Mouse (Mus musculus) limb, embryonic 15.5 days (tissue): ENCODE data around the gene Ube2l6. TPM values are rescaled to one million over a fixed set of nuclear protein-coding genes. Genes with fewer than 3 reads are reported as not detected.
A peak's percentile ranks its signal among the peaks of the same experiment; 100 is the strongest.
"Not testable (repeated sequence)": the region's sequence is repeated elsewhere in the genome, so short reads cannot be mapped to it uniquely, and the experiment has no call there.

Experiments
- ATAC-seq: fragments of 200-750 bp; cut with Nextera tagmentation; 2 replicates; pipeline ENCODE4 v1.8.0; 2017; ENCODE audit warnings: low read depth, moderate TSS enrichment; ENCODE audit not compliant: insufficient number of reproducible peaks, low FRiP score, low TSS enrichment
- H3K27ac ChIP-seq: fragments of 300-500 bp; sonication (generic); 2 replicates; pipeline ENCODE4 v1.5.1; 2015; ENCODE audit warnings: moderate library complexity, mild to moderate bottlenecking, inconsistent platforms
- H3K27me3 ChIP-seq: fragments of 300-500 bp; sonication (generic); 2 replicates; pipeline ENCODE4 v1.6.1; 2015; ENCODE audit warnings: inconsistent platforms
- H3K36me3 ChIP-seq: fragments of 300-500 bp; sonication (generic); 2 replicates; pipeline ENCODE4 v1.6.1; 2015; ENCODE audit warnings: inconsistent platforms
- H3K4me1 ChIP-seq: fragments of 300-500 bp; sonication (generic); 2 replicates; pipeline ENCODE4 v1.6.1; 2015; ENCODE audit warnings: inconsistent platforms
- H3K4me2 ChIP-seq: fragments of 300-500 bp; sonication (generic); 2 replicates; pipeline ENCODE4 v1.6.1; 2015; ENCODE audit warnings: mild to moderate bottlenecking, inconsistent platforms
- H3K4me3 ChIP-seq: fragments of 300-500 bp; sonication (generic); 2 replicates; pipeline ENCODE4 v1.5.1; 2015; ENCODE audit warnings: mild to moderate bottlenecking, inconsistent platforms
- H3K9ac ChIP-seq: fragments of 300-500 bp; sonication (generic); 2 replicates; pipeline ENCODE4 v1.6.1; 2015; ENCODE audit warnings: inconsistent platforms
- H3K9me3 ChIP-seq: fragments of 300-500 bp; sonication (generic); 2 replicates; pipeline ENCODE4 v1.6.1; 2016; ENCODE audit warnings: inconsistent platforms
- WGBS: fragments of 180-500 bp; shearing (Covaris S2); methylation state at CpG from one replicate; pipeline ENCODE4 v1.1.7; 2015; 5-methylcytosine and 5-hydroxymethylcytosine counted together
- polyA plus RNA-seq: library from polyadenylated mRNA; unstranded; fragments of >200 nt; fragmentation: Nextera tagmentation; extraction: Ambion mirVana; gene quantifications from 2 replicates; pipeline ENCODE4 v1.2.1, GENCODE M21; 2015

The Ube2l6 gene
- polyA plus RNA-seq, 1 experiment from 2014 or later: 45.5 TPM

DNA sequence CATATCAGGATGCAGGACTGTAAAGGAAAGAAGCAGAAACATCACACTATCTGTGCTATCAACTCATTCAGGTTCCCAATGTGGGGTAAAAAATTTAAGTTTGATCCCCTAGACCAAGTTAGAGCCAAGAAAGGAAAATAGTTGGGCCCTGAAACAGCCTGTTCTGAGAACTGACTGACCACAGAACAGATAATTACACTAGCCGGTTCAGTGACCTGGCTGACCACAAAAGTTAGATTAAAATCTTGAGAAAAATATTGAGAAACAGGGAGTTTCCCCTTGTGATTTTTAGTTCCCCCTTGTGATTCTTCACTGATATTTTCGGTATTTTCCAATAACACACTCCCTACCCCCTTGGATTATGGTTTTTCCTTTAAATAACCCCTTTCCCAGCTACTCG, 4.8 kb upstream of the Ube2l6 start:
- H3K9me3 ChIP-seq: no peaks in the 10 kb centered on the region
- WGBS: 84% methylated on average over 3 of the region's 3 CpGs
- no peak for ATAC-seq
- no peak overlapping the region for H3K4me3 ChIP-seq
- H3K27me3 ChIP-seq: no peaks in the 10 kb centered on the region
- H3K9ac ChIP-seq: no peak overlapping the region
- H3K27ac ChIP-seq: no peak overlapping the region
- H3K4me1 ChIP-seq: peaks cover 7% of the 10 kb centered on the region; the same call in 1 of the 2 replicates
- no peaks in the 10 kb centered on the region for H3K36me3 ChIP-seq
- no peak overlapping the region for H3K4me2 ChIP-seq

DNA sequence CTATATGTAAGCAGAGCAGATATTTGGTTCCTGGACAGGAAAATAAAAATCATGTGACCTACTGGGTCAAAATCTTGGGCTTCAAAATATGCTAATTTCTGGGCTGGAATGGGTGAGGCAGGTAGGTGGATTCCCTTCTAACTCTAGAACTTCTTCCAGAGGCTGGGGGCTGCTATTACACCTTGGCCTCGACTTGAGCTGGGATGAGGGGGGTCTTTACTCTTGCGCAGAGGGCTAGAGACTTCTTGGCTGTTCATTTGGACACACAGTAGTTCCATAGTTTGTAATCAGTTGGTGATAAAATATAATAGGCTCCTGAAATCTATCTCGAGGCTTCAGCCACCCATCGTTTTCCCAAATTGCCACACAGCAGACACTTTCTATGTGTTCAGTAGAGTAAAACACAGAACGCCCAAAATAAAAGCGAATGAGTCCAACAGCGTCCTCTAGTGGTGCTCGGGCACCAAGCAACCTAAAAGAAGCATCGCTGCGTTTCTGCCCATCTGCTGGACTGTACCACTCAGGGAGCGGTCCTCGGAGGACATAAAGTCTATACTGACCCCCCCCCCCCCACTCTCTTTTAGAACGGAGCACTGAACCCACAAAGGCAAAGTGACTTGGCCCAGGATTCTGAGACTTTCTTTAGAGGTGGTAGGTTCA, 665 bp upstream of the Ube2l6 start:
- peak overlapping the region; percentile 56 for H3K4me3 ChIP-seq
- peak overlapping the region; percentile 73 for H3K27ac ChIP-seq
- H3K9me3 ChIP-seq: no peaks in the 10 kb centered on the region
- ATAC-seq: peak; percentile 32; the same call in 1 of the 2 replicates
- WGBS: 12% methylated on average over 13 of the region's 13 CpGs
- H3K4me2 ChIP-seq: peak overlapping the region; percentile 96
- no peaks in the 10 kb centered on the region for H3K27me3 ChIP-seq
- H3K9ac ChIP-seq: peak overlapping the region; percentile 50
- no peaks in the 10 kb centered on the region for H3K36me3 ChIP-seq
- H3K4me1 ChIP-seq: peaks cover 11% of the 10 kb centered on the region; the same call in 1 of the 2 replicates

DNA sequence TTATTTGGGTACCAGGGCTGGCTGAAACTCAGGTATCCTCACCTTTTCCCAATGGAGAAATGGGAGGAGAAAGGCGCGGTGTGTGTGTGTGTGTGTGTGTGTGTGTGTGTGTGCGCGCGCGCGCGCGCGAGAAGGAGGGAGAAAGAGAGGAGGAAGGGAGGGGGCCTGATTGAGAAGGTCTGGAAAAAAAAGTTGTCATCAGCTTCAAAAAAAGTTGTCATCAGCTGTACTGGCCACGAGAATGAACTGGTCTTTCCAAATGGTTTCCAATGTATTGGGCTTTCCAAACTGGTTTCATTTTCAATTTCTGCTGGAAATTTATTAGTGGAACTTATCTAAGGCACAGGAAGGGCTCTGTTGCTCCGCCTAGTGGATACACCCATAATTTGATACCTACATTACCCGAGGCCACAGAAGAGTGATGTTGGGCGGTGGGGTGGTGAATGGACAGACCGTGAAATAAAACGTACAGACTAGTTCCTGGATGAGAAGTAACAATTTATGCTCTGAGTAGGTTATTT, 473 bp downstream of the Ube2l6 start:
- Histone ChIP-seq H3K4me3 (peak overlapping the region; percentile 56), H3K4me2 (peak overlapping the region; percentile 96), H3K4me1 (peaks cover 11% of the 10 kb centered on the region; the same call in 1 of the 2 replicates), H3K27ac (peak overlapping the region; percentile 73), H3K27me3 (no peaks in the 10 kb centered on the region), H3K9me3 (no peaks in the 10 kb centered on the region), H3K36me3 (no peaks in the 10 kb centered on the region), H3K9ac (peak overlapping the region; percentile 50)
- peak; percentile 35; the same call in 1 of the 2 replicates for ATAC-seq
- 1% methylated on average over 16 of the region's 16 CpGs for WGBS

DNA sequence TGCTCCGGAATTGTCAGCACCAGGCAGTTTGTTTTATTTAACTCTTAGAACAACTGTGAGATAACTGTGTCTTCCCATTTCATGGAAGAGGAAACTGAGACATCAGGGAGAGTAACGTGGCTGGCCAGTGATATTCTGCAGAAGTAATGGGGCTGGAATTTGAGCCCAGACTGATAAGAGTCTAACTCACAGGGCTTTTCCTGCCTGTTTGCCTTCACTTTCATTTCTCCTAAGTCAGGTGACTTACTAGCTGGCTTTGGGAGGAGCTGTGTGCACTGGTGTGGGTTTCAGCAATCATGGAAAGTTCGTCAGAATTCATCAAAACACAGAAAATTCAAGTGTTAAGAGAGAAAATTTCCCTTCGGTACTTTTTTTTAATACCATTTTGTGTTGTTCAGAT, 1.7 kb downstream of the Ube2l6 start:
- H3K27me3 ChIP-seq: no peaks in the 10 kb centered on the region
- H3K36me3 ChIP-seq: no peaks in the 10 kb centered on the region
- no peak overlapping the region for H3K4me3 ChIP-seq
- peaks cover 11% of the 10 kb centered on the region; the same call in 1 of the 2 replicates for H3K4me1 ChIP-seq
- H3K27ac ChIP-seq: no peak overlapping the region
- H3K9ac ChIP-seq: no peak overlapping the region
- WGBS: 80% methylated on average over 4 of the region's 4 CpGs
- H3K4me2 ChIP-seq: no peak overlapping the region
- H3K9me3 ChIP-seq: no peaks in the 10 kb centered on the region
- ATAC-seq: no peak

DNA sequence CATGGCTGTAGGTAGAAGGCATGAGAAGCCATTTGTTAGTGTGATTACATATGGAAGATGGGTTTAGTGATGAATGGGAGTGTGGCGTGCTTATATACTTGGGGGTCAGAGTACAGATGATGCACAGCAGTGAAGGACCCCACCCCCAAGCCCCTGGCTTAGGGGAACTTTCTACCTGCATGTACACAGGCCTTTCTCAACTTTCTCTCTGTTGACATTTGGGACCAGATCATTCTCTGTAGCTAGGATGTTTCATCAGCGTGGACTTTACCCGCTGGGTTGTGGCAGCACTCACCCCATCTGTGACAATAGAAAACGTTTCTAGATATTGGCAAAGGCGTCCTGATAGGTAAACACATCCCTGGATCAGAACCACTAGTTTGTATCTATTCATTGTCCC, 2.6 kb downstream of the Ube2l6 start:
- H3K27ac ChIP-seq, H3K27me3 ChIP-seq, H3K36me3 ChIP-seq, H3K4me3 ChIP-seq, H3K9me3 ChIP-seq, H3K9ac ChIP-seq, H3K4me2 ChIP-seq, ATAC-seq: not testable (repeated sequence)
- 79% methylated on average over 5 of the region's 5 CpGs for WGBS
- peaks cover 11% of the 10 kb centered on the region; the same call in 1 of the 2 replicates for H3K4me1 ChIP-seq

DNA sequence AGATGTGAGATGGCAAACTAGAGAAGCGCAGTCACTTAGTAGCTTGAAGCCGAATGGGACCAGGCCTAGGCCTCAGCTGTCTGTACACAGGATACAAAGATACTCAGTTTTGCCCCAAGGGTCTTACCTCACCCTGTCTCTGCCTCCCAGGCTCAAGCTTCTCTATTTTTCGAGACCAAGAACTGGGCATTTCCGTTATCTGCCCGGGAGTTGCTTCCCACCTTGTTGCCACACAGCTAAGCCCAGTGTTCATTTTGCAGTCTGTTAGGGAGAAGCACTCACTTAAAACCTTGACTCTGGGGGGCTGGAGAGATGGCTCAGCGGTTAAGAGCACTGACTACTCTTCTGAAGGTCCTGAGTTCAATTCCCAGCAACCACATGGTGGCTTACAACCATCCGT, 5.3 kb downstream of the Ube2l6 start:
- no peak overlapping the region for H3K4me2 ChIP-seq
- no peaks in the 10 kb centered on the region for H3K27me3 ChIP-seq
- H3K9me3 ChIP-seq: no peaks in the 10 kb centered on the region
- ATAC-seq: no peak
- H3K4me1 ChIP-seq: 0 out of 2 replicates have a peak, but pooled peaks cover 4% of the 10 kb centered on the region
- 90% methylated on average over 7 of the region's 7 CpGs for WGBS
- no peaks in the 10 kb centered on the region for H3K36me3 ChIP-seq
- H3K27ac ChIP-seq: no peak overlapping the region
- H3K9ac ChIP-seq: no peak overlapping the region
- no peak overlapping the region for H3K4me3 ChIP-seq

DNA sequence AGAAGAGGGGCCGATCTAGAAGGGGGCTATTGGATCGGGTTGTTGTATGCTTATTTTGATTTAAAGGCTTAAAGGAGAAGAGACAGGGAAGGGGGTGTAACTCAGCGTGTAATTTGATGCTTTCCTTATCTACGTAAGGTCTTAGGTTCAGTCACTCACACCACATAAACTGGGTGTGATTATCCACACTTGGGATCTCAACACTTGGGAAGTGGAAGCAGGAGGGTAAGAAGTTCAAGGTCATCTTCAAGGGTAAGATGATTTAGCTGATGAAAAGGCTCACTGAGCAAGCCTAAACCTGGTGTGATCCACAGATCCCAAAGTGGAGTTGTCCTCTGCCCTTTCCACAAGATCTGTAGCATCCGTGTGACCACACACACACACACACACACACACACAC, 7.9 kb downstream of the Ube2l6 start:
- H3K4me2 ChIP-seq: no peak overlapping the region
- no peaks in the 10 kb centered on the region for H3K36me3 ChIP-seq
- H3K27ac ChIP-seq: no peak overlapping the region
- ATAC-seq: no peak
- no peak overlapping the region for H3K4me3 ChIP-seq
- peaks cover 5% of the 10 kb centered on the region for H3K4me1 ChIP-seq
- no peaks in the 10 kb centered on the region for H3K27me3 ChIP-seq
- 60% methylated on average over 5 of the region's 5 CpGs for WGBS
- no peaks in the 10 kb centered on the region for H3K9me3 ChIP-seq
- no peak overlapping the region for H3K9ac ChIP-seq

DNA sequence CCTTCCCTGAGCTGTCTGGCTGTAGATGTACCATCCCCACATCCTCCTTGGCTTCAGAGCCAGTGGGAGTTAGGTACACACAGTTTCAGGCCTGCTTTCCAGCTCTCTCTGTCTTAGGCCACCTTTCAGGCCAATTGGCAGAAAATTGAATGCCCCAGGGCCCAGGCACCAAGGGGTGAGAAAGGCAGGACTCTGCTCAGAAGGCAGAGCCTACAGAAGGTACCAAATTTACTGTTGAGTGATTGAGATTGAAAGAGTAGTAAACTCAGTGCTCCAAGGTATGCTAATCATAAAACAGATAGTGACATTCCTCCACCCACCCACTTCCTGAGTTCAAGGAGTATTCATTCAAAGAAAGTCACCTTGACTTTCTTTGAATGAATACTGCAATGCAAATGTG, 10.7 kb downstream of the Ube2l6 start:
- H3K27me3 ChIP-seq: no peaks in the 10 kb centered on the region
- H3K4me2 ChIP-seq: no peak overlapping the region
- H3K36me3 ChIP-seq: no peaks in the 10 kb centered on the region
- H3K4me3 ChIP-seq: no peak overlapping the region
- H3K9ac ChIP-seq: no peak overlapping the region
- no peaks in the 10 kb centered on the region for H3K9me3 ChIP-seq
- peaks cover 5% of the 10 kb centered on the region for H3K4me1 ChIP-seq
- no peak for ATAC-seq
- no peak overlapping the region for H3K27ac ChIP-seq

DNA sequence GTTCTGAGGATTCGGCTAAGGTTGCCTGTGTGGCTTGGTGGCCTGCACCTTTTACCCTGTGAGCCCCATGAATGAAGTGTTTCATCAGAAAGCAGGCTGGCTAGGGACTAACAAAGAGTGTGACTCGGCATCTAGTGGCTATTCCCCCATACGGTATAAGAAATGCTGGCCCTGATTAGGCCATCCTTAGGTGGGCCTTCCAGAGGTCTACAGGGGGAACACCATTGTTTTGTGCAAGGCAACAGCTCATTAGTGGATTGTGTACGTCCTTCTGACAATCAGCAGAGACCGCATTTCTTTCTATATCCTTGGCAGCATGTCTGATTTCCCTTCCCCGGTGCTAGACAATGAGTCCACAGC, 11.9 kb downstream of the Ube2l6 start:
- Histone ChIP-seq H3K27ac (no peak overlapping the region), H3K36me3 (no peaks in the 10 kb centered on the region), H3K9ac (no peak overlapping the region), H3K4me1 (peaks cover 5% of the 10 kb centered on the region), H3K27me3 (no peaks in the 10 kb centered on the region), H3K4me2 (peak overlapping the region; percentile 49; the same call in 1 of the 2 replicates), H3K4me3 (no peak overlapping the region), H3K9me3 (no peaks in the 10 kb centered on the region)
- 76% methylated on average over 6 of the region's 6 CpGs for WGBS
- ATAC-seq: no peak

DNA sequence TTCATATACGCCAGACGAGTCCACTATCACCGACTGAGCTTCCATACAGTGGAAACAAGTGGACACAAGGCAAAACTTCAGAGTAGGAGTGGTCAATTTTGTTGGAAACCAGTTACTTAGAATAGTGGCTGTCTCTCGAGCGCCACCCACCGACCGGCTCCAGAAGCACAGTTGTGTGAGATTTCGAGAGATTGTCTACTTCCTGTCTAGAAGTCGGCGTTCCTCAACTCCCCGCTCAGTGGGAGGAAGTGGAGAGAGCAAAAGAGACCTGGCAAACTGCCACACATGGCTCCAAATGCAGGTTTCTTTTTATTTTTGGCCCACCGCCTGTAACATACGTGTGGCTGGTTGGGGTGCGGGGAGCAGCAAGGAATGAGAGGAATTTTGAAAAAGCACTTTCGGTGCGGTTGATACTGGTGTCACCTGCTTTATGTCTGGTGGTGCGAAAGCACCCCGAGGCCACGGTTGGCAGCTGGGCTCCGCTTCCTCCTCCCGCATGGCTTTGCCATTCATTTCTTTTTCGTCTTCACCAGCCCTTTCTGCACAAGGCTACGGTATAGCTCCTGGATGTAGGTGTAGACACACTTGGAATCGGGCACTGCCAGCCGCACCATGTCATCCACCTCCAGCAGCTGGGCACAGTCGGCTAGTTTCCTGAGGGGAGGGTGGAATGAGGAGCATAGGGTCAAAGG, 12.4 kb downstream of the Ube2l6 start:
- no peaks in the 10 kb centered on the region for H3K9me3 ChIP-seq
- no peaks in the 10 kb centered on the region for H3K36me3 ChIP-seq
- WGBS: 19% methylated on average over 26 of the region's 26 CpGs
- peak; percentile 64; the same call in 1 of the 2 replicates for ATAC-seq
- H3K27ac ChIP-seq: peak overlapping the region; percentile 47
- H3K9ac ChIP-seq: no peak overlapping the region
- peak overlapping the region; percentile 35 for H3K4me3 ChIP-seq
- H3K27me3 ChIP-seq: no peaks in the 10 kb centered on the region
- H3K4me1 ChIP-seq: peaks cover 5% of the 10 kb centered on the region
- peak overlapping the region; percentile 49 for H3K4me2 ChIP-seq

DNA sequence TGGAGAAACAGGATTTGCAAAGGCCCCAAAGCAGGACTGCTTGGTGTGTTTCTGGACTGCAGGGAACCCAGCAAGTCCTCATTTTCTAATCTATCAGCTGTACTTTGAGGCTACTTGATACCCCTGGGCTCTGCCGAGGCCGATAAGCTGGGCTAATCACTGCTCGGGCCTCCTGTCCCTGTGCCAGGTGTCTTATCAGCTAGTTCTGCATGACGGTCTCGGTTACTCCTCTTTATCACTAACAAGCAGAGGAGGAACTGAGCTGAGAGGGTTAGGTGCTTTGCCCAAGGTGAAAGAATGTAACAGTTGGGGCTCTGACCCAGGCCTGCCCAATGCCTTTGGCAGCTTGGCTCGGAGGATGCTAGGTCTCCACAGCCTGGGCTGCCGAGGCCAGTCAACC, 13.3 kb downstream of the Ube2l6 start:
- WGBS: 89% methylated on average over 7 of the region's 7 CpGs
- no peak for ATAC-seq
- no peak overlapping the region for H3K4me2 ChIP-seq

DNA sequence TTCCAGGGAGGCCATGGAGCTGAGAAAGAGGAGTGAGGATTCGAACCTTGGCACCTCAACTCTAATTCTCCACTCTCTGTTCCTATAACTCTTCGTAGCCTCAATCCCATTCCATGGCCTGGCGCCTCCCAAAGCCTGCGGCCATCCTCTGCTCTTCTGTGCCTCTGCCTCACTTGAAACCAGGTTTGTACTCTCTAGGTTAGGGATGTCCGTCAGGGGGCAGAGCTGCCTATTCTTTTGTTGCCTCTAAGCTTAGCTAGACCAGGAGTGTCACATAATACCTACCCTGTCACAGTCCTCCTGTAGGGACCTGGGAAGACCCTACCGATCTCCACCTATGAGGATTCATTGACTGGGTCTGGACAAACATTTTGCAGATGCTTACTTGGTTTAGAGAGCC, 14.0 kb downstream of the Ube2l6 start:
- Histone ChIP-seq H3K4me2 (no peak overlapping the region), H3K27me3 (no peaks in the 10 kb centered on the region), H3K4me3 (no peak overlapping the region), H3K9ac (no peak overlapping the region), H3K36me3 (no peaks in the 10 kb centered on the region), H3K27ac (no peak overlapping the region), H3K4me1 (peaks cover 5% of the 10 kb centered on the region), H3K9me3 (no peaks in the 10 kb centered on the region)
- WGBS: 77% methylated on average over 6 of the region's 6 CpGs
- ATAC-seq: no peak

More for the DNA sequence above, 13.3 kb downstream of the Ube2l6 start:
- Histone ChIP-seq H3K4me1 (peaks cover 5% of the 10 kb centered on the region), H3K4me3 (no peak overlapping the region), H3K9ac (no peak overlapping the region), H3K36me3 (no peaks in the 10 kb centered on the region), H3K27me3 (no peaks in the 10 kb centered on the region), H3K9me3 (no peaks in the 10 kb centered on the region), H3K27ac (no peak overlapping the region)
